Mouse (Mus musculus) hindbrain, postnatal 0 days (tissue): ENCODE measurements around the gene Apba2. TPM values are rescaled to one million over a fixed set of nuclear protein-coding genes. Genes with fewer than 3 reads are reported as not detected.
A peak's percentile ranks its signal among the peaks of the same experiment; 100 is the strongest.

Experiments
- ATAC-seq: fragments of 200-750 bp; cut with Nextera tagmentation; 2 replicates; pipeline ENCODE4 v1.8.0; 2017; ENCODE audit warnings: mild to moderate bottlenecking, moderate TSS enrichment, moderate library complexity
- DNase-seq: peaks from one replicate; pipeline ENCODE4 v3.0.0-alpha.2; 2015; ENCODE audit warnings: low spot score
- H3K27ac ChIP-seq: fragments of 300-500 bp; sonication (generic); 2 replicates; pipeline ENCODE4 v1.5.1; 2014; ENCODE audit warnings: mild to moderate bottlenecking
- H3K27me3 ChIP-seq: fragments of 300-500 bp; sonication (generic); 2 replicates; pipeline ENCODE4 v1.6.1; 2014; ENCODE audit warnings: low read length, mixed read lengths; ENCODE audit not compliant: insufficient read depth
- H3K36me3 ChIP-seq: fragments of 300-500 bp; sonication (generic); 2 replicates; pipeline ENCODE4 v1.6.1; 2014; ENCODE audit warnings: low read length, mixed read lengths; ENCODE audit not compliant: insufficient read depth
- H3K4me1 ChIP-seq: fragments of 300-500 bp; sonication (generic); 2 replicates; pipeline ENCODE4 v1.6.1; 2014; ENCODE audit warnings: antibody characterized with exemption, low read length, mixed read lengths; ENCODE audit not compliant: insufficient read depth
- H3K4me2 ChIP-seq: fragments of 300-500 bp; sonication (generic); 2 replicates; pipeline ENCODE4 v1.6.1; 2014; ENCODE audit warnings: low read depth, mild to moderate bottlenecking, low read length, moderate library complexity, mixed read lengths
- H3K4me3 ChIP-seq: fragments of 300-500 bp; sonication (generic); 2 replicates; pipeline ENCODE4 v1.5.1; 2014; ENCODE audit warnings: low read length
- H3K9ac ChIP-seq: fragments of 300-500 bp; sonication (generic); replicated peaks from 2 replicates; pipeline ENCODE4 v1.6.1; 2014; ENCODE audit warnings: mild to moderate bottlenecking, low read length, moderate library complexity, mixed read lengths
- H3K9me3 ChIP-seq: fragments of 300-500 bp; sonication (generic); 2 replicates; pipeline ENCODE4 v1.6.1; 2016; ENCODE audit warnings: low read length, mixed read lengths
- CTCF ChIP-seq: IDR thresholded peaks from 2 replicates; pipeline ENCODE4 v1.5.1; 2016; ENCODE audit warnings: antibody characterized with exemption, control low read depth, low read depth
- WGBS: fragments of 180-500 bp; shearing (Covaris S2); extraction: QIAGEN DNeasy Blood & Tissue Kit; methylation state at CpG from one replicate; pipeline ENCODE4 v1.1.7; 2014; 5-methylcytosine and 5-hydroxymethylcytosine counted together
- polyA plus RNA-seq: library from polyadenylated mRNA; unstranded; fragments of >200 nt; fragmentation: Nextera tagmentation; extraction: Ambion mirVana; gene quantifications from 2 replicates; pipeline ENCODE4 v1.2.1, GENCODE M21; 2015
- total RNA-seq: library from RNA; depleted of rRNA; stranded (reverse); fragments of >200 nt; gene quantifications from 2 replicates; pipeline ENCODE4 v1.2.3, GENCODE M21; 2014

The Apba2 gene
- total and polyA plus RNA-seq, 2 experiments from 2014 or later, result 180 to 474 TPM

GRCm38 (mm10) chr7:64659328-64659727, 157.8 kb downstream of the Apba2 start:
- no peaks in the 10 kb centered on the region for H3K4me1 ChIP-seq
- no peaks in the 10 kb centered on the region for H3K36me3 ChIP-seq
- DNase-seq (peak; percentile 12), ATAC-seq (peak; percentile 24; the same call in 1 of the 2 replicates)
- H3K27me3 ChIP-seq, result no peaks in the 10 kb centered on the region
- no peak overlapping the region for H3K9ac ChIP-seq
- H3K9me3 ChIP-seq, result no peaks in the 10 kb centered on the region
- no peak for TF ChIP-seq CTCF
- no peak overlapping the region for H3K4me2 ChIP-seq
- WGBS, result 21% methylated on average over 8 of the region's 8 CpGs
- no peak overlapping the region for H3K27ac ChIP-seq
- no peak overlapping the region for H3K4me3 ChIP-seq

GRCm38 (mm10) chr7:64662506-64662905, 161.0 kb downstream of the Apba2 start:
- ATAC-seq (no peak), DNase-seq (no peak)
- no peak for TF ChIP-seq CTCF
- 93% methylated on average over 5 of the region's 5 CpGs for WGBS
- H3K4me3 ChIP-seq, result no peak overlapping the region
- no peaks in the 10 kb centered on the region for H3K27me3 ChIP-seq
- H3K4me1 ChIP-seq, result no peaks in the 10 kb centered on the region
- H3K27ac ChIP-seq, result no peak overlapping the region
- no peak overlapping the region for H3K9ac ChIP-seq
- no peak overlapping the region for H3K4me2 ChIP-seq
- no peaks in the 10 kb centered on the region for H3K9me3 ChIP-seq
- no peaks in the 10 kb centered on the region for H3K36me3 ChIP-seq

GRCm38 (mm10) chr7:64663600-64663999, 162.1 kb downstream of the Apba2 start:
- Histone ChIP-seq H3K4me3 (no peak overlapping the region), H3K36me3 (no peaks in the 10 kb centered on the region), H3K9me3 (no peaks in the 10 kb centered on the region), H3K27me3 (no peaks in the 10 kb centered on the region), H3K4me2 (no peak overlapping the region), H3K27ac (no peak overlapping the region), H3K9ac (no peak overlapping the region), H3K4me1 (no peaks in the 10 kb centered on the region)
- TF ChIP-seq CTCF, result no peak
- WGBS, result 85% methylated on average over 3 of the region's 3 CpGs
- ATAC-seq, result no peak
- DNase-seq, result no peak

- Histone ChIP-seq H3K36me3 (no peaks in the 10 kb centered on the region), H3K27ac (no peak overlapping the region), H3K4me2 (no peak overlapping the region), H3K27me3 (no peaks in the 10 kb centered on the region), H3K9me3 (no peaks in the 10 kb centered on the region), H3K9ac (no peak overlapping the region), H3K4me3 (no peak overlapping the region), H3K4me1 (no peaks in the 10 kb centered on the region)
- no peak for TF ChIP-seq CTCF
- WGBS, result 77% methylated on average over 7 of the region's 7 CpGs
- DNase-seq (no peak), ATAC-seq (peak; percentile 39; the same call in 1 of the 2 replicates)
Measured at GRCm38 (mm10) chr7:64665120-64665519, 163.6 kb downstream of the Apba2 start.

GRCm38 (mm10) chr7:64665716-64666298, 164.3 kb downstream of the Apba2 start:
- no peak for ATAC-seq
- TF ChIP-seq CTCF, result no peak
- Histone ChIP-seq H3K4me2 (no peak overlapping the region), H3K4me3 (no peak overlapping the region), H3K27me3 (no peaks in the 10 kb centered on the region), H3K36me3 (no peaks in the 10 kb centered on the region), H3K9me3 (no peaks in the 10 kb centered on the region), H3K27ac (no peak overlapping the region), H3K4me1 (no peaks in the 10 kb centered on the region), H3K9ac (no peak overlapping the region)
- no peak for DNase-seq
- 82% methylated on average over 5 of the region's 5 CpGs for WGBS

- no peak overlapping the region for H3K4me3 ChIP-seq
- H3K27me3 ChIP-seq, result no peaks in the 10 kb centered on the region
- H3K36me3 ChIP-seq, result no peaks in the 10 kb centered on the region
- WGBS, result 95% methylated on average over 4 of the region's 4 CpGs
- H3K9me3 ChIP-seq, result no peaks in the 10 kb centered on the region
- no peak for TF ChIP-seq CTCF
- H3K4me2 ChIP-seq, result no peak overlapping the region
- H3K9ac ChIP-seq, result no peak overlapping the region
- ATAC-seq, result no peak
- no peak for DNase-seq
- H3K27ac ChIP-seq, result no peak overlapping the region
- H3K4me1 ChIP-seq, result no peaks in the 10 kb centered on the region
Measured at GRCm38 (mm10) chr7:64667959-64668358, 166.5 kb downstream of the Apba2 start.

- TF ChIP-seq CTCF, result no peak
- Histone ChIP-seq H3K27me3 (no peaks in the 10 kb centered on the region), H3K36me3 (no peaks in the 10 kb centered on the region), H3K27ac (0 out of 2 replicates have a peak overlapping the region, but pooled peaks have one; percentile 32), H3K9ac (no peak overlapping the region), H3K4me2 (no peak overlapping the region), H3K4me3 (no peak overlapping the region), H3K9me3 (no peaks in the 10 kb centered on the region), H3K4me1 (no peaks in the 10 kb centered on the region)
- WGBS, result 78% methylated on average over 10 of the region's 10 CpGs
- ATAC-seq (peak; percentile 61; the same call in 1 of the 2 replicates), DNase-seq (peak; percentile 46)
Measured at GRCm38 (mm10) chr7:64679771-64680479, 178.4 kb downstream of the Apba2 start.
